ENCODE assay signal across 13 mouse cellular contexts in the genomic region with DNA sequence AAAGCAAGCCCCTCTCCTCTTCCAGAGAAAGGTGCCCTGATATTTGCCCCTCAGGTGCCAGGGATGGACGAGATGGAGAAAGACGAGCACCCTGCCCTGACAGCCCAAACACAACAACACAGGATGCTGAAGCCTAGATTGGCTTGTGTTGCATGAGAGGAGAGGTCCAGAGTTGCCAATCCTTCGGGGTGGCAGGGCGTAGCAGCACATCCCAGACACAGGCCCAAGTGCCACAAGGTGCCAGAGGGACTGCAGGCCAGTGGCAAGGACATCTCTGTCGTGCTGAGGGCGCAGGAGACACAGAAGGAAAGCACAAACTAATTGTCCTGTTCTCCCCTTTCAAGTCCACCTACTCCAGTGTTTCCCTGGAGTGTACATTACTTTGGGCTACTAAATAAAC. TPM values are rescaled to one million over a fixed set of nuclear protein-coding genes. Genes with fewer than 3 reads are reported as not detected.
A peak's percentile ranks its signal among the peaks of the same experiment; 100 is the strongest.
DNase-seq lines count a peak whose midpoint lies in the region; ATAC-seq and TF ChIP-seq lines count a peak whose summit lies in the region.
"Had no signal": no experiment of that assay in that cellular context is flagged by ENCODE, and none has a peak within 500 bp of the region (broad histone marks: within the 10 kb centered on the region; RNA-seq: fewer than 3 reads in every experiment).

No protein-coding gene starts in this region.

- WGBS in forebrain, embryonic 14.5 days, result 48% methylated on average over 6 of the region's 6 CpGs
- WGBS in hindbrain, postnatal 0 days, result 54% methylated on average over 6 of the region's 6 CpGs
- WGBS in stomach, embryonic 14.5 days, result 70% methylated on average over 6 of the region's 6 CpGs

- TF ChIP-seq CTCF in layer of hippocampus, adult 2 months (conservative IDR thresholded peaks at IDR 0.05), result no peak
- no peak for TF ChIP-seq CTCF in hindbrain, postnatal 0 days (IDR thresholded peaks at IDR 0.05; ENCODE audit: low read depth)

- no peak for ATAC-seq in forebrain, embryonic 14.5 days
- ATAC-seq in hindbrain, postnatal 0 days, result no peak
- ATAC-seq in stomach, embryonic 14.5 days (ENCODE audit: insufficient number of reproducible peaks, insufficient read depth, low FRiP score, low read depth), result no peak

- DNase-seq in layer of hippocampus, adult 2 months (ENCODE audit: low spot score in 2 of 2), result no peak
- no peak for DNase-seq in layer of hippocampus, postnatal 14 days (ENCODE audit: low spot score in 2 of 2)
- DNase-seq in forebrain, embryonic 14.5 days (ENCODE audit: low spot score), result no peak
- no peak for DNase-seq in hindbrain, postnatal 0 days (ENCODE audit: low spot score)
- no peak for DNase-seq in frontal cortex, postnatal 10 days (ENCODE audit: low spot score in 2 of 2)
- DNase-seq in right cerebral cortex, postnatal 25 days, result no peak
- DNase-seq: adrenal gland, postnatal 25 days; lung, adult 18-20 months; thymus, postnatal 14 days had no signal

- peak overlapping the region; percentile 37 for H3K4me2 ChIP-seq in forebrain, embryonic 14.5 days (ENCODE audit: low read length)
- peak overlapping the region; percentile 100; the same call in 1 of the 2 replicates for H3K4me2 ChIP-seq in hindbrain, postnatal 0 days (ENCODE audit: low read depth, low read length)
- H3K4me2 ChIP-seq in stomach, embryonic 14.5 days (replicated peaks; ENCODE audit: low read depth, low read length), result 0 out of 2 replicates have a peak overlapping the region, but pooled peaks have one; percentile 5
- H3K4me2 ChIP-seq: kidney, embryonic 15.5 days; midbrain, embryonic 12.5 days had no signal

- no peaks in the 10 kb centered on the region for H3K9me3 ChIP-seq in forebrain, embryonic 14.5 days (replicated peaks; ENCODE audit: control insufficient read depth, low read length)
- no peaks in the 10 kb centered on the region for H3K9me3 ChIP-seq in hindbrain, postnatal 0 days (ENCODE audit: low read length)
- H3K9me3 ChIP-seq in stomach, embryonic 14.5 days (ENCODE audit: control insufficient read depth, low read depth, low read length), result no peaks in the 10 kb centered on the region
- H3K9me3 ChIP-seq: kidney, embryonic 15.5 days; midbrain, embryonic 12.5 days had no signal

- no peaks in the 10 kb centered on the region for H3K36me3 ChIP-seq in forebrain, embryonic 14.5 days (ENCODE audit: control insufficient read depth, insufficient read depth, low read length)
- no peaks in the 10 kb centered on the region for H3K36me3 ChIP-seq in hindbrain, postnatal 0 days (ENCODE audit: insufficient read depth, low read length)
- H3K36me3 ChIP-seq in stomach, embryonic 14.5 days (ENCODE audit: control insufficient read depth, insufficient read depth, low read length), result peaks cover 11% of the 10 kb centered on the region
- H3K36me3 ChIP-seq: midbrain, embryonic 12.5 days had no signal

- no peaks in the 10 kb centered on the region for H3K27me3 ChIP-seq in forebrain, embryonic 14.5 days (replicated peaks; ENCODE audit: control insufficient read depth, insufficient read depth, low read length)
- H3K27me3 ChIP-seq in hindbrain, postnatal 0 days (ENCODE audit: insufficient read depth, low read length), result no peaks in the 10 kb centered on the region
- no peaks in the 10 kb centered on the region for H3K27me3 ChIP-seq in stomach, embryonic 14.5 days (ENCODE audit: control insufficient read depth, insufficient read depth, low read length)
- H3K27me3 ChIP-seq: CH12.LX; kidney, embryonic 15.5 days; midbrain, embryonic 12.5 days had no signal

- peak overlapping the region; percentile 13 for H3K4me3 ChIP-seq in layer of hippocampus, adult 2 months
- H3K4me3 ChIP-seq in forebrain, embryonic 14.5 days (ENCODE audit: low read depth, low read length), result no peak overlapping the region
- H3K4me3 ChIP-seq in hindbrain, postnatal 0 days (ENCODE audit: low read length), result no peak overlapping the region
- H3K4me3 ChIP-seq in stomach, embryonic 14.5 days (ENCODE audit: low read depth, low read length), result no peak overlapping the region
- H3K4me3 ChIP-seq: kidney, embryonic 15.5 days; midbrain, embryonic 12.5 days had no signal

- H3K27ac ChIP-seq in layer of hippocampus, adult 2 months, result peak overlapping the region; percentile 77
- peak overlapping the region; percentile 44; the same call in 1 of the 2 replicates for H3K27ac ChIP-seq in forebrain, embryonic 14.5 days (ENCODE audit: low read depth, low read length)
- no peak overlapping the region for H3K27ac ChIP-seq in hindbrain, postnatal 0 days
- H3K27ac ChIP-seq in stomach, embryonic 14.5 days (ENCODE audit: low read length), result no peak overlapping the region
- H3K27ac ChIP-seq: kidney, embryonic 15.5 days; midbrain, embryonic 12.5 days had no signal

- H3K4me1 ChIP-seq in forebrain, embryonic 14.5 days (ENCODE audit: control insufficient read depth, insufficient read depth, low read length), result peaks cover 67% of the 10 kb centered on the region
- peaks cover 59% of the 10 kb centered on the region for H3K4me1 ChIP-seq in hindbrain, postnatal 0 days (ENCODE audit: insufficient read depth, low read length)
- peaks cover 58% of the 10 kb centered on the region for H3K4me1 ChIP-seq in stomach, embryonic 14.5 days (ENCODE audit: control insufficient read depth, insufficient read depth, low read length)

- peak overlapping the region; percentile 32; the same call in 1 of the 2 replicates for H3K9ac ChIP-seq in forebrain, embryonic 14.5 days (ENCODE audit: low read length)
- 0 out of 2 replicates have a peak overlapping the region, but pooled peaks have one; percentile 18 for H3K9ac ChIP-seq in hindbrain, postnatal 0 days (replicated peaks; ENCODE audit: low read length)
- H3K9ac ChIP-seq in stomach, embryonic 14.5 days (replicated peaks; ENCODE audit: low read depth, low read length), result no peak overlapping the region
- H3K9ac ChIP-seq: kidney, embryonic 15.5 days had no signal

RNA-seq across cellular contexts. Expression of gene Ski, which starts 8.2 kb away (rescaled TPM):
- total RNA-seq in layer of hippocampus, adult 2 months (2021), result 100 to 1,000 TPM; 128 to 136 TPM
- total RNA-seq in layer of hippocampus, postnatal 14 days (2021), result 100 to 1,000 TPM; 115 to 117 TPM
- 16.2 and 17.1 TPM in 2 replicates for polyA plus RNA-seq in forebrain, embryonic 14.5 days (2014; fragmentation: Nextera tagmentation; extraction: Ambion mirVana)
- total RNA-seq in hindbrain, postnatal 0 days (2014; rRNA removed), result 69.8 and 71.3 TPM in 2 replicates
- 8.8 and 9.5 TPM in 2 replicates for polyA plus RNA-seq in hindbrain, postnatal 0 days (2015; fragmentation: Nextera tagmentation; extraction: Ambion mirVana)
- polyA plus RNA-seq in stomach, embryonic 14.5 days (2014; fragmentation: Nextera tagmentation; extraction: Ambion mirVana), result 29.6 and 32.0 TPM in 2 replicates

RNA-seq across cellular contexts. Expression of gene Faap20, which starts 35.4 kb away (rescaled TPM):
- total RNA-seq in layer of hippocampus, adult 2 months (2021), result 10 to 100 TPM; 29.2 to 34.3 TPM
- total RNA-seq in layer of hippocampus, postnatal 14 days (2021), result 10 to 100 TPM; 24.2 to 24.5 TPM
- polyA plus RNA-seq in forebrain, embryonic 14.5 days (2014; fragmentation: Nextera tagmentation; extraction: Ambion mirVana), result 81.2 and 87.4 TPM in 2 replicates
- total RNA-seq in hindbrain, postnatal 0 days (2014; rRNA removed), result 51.2 and 61.4 TPM in 2 replicates
- 60.8 and 62.5 TPM in 2 replicates for polyA plus RNA-seq in hindbrain, postnatal 0 days (2015; fragmentation: Nextera tagmentation; extraction: Ambion mirVana)
- polyA plus RNA-seq in stomach, embryonic 14.5 days (2014; fragmentation: Nextera tagmentation; extraction: Ambion mirVana), result 63.2 and 65.0 TPM in 2 replicates

Comparison
In these comparisons a context has a peak if more than half of its experiments do, and no peak if none do; other contexts are left out.
1. H3K27ac ChIP-seq: peak in layer of hippocampus, adult 2 months (single experiment) and forebrain, embryonic 14.5 days (single experiment); none in hindbrain, postnatal 0 days (single experiment) and stomach, embryonic 14.5 days (single experiment).
2. H3K4me2 ChIP-seq: peak in every context shown above with its lines; median percentile 100 in hindbrain, postnatal 0 days; 37 in forebrain, embryonic 14.5 days; 5 in stomach, embryonic 14.5 days.